Mouse (Mus musculus): ENCODE measurements around the gene Gm525.

- TF ChIP-seq CTCF (IDR thresholded peaks at IDR 0.05; ENCODE audit: control insufficient read depth, insufficient read depth, insufficient read length), result no peak
- TF ChIP-seq USF1 (IDR thresholded peaks at IDR 0.05; ENCODE audit: low read depth), result no peak
- no peak for TF ChIP-seq MYOG (IDR thresholded peaks at IDR 0.05; ENCODE audit: control insufficient read depth, extremely low read depth, insufficient read length)
- TF ChIP-seq FOSL1 (IDR thresholded peaks at IDR 0.05; ENCODE audit: insufficient read depth, low read length, poor library complexity, severe bottlenecking), result no peak
These were observed 64.3 kb downstream of the Gm525 start for GRCm38 (mm10) chr11:89137915-89138314.
